Mouse (Mus musculus) stomach, embryonic 15.5 days (tissue): Measurements from ENCODE around the gene B230104I21Rik. TPM values are rescaled to one million over a fixed set of nuclear protein-coding genes. Genes with fewer than 3 reads are reported as not detected.

Experiments
- ATAC-seq: fragments of 200-750 bp; cut with Nextera tagmentation; 2 replicates; pipeline ENCODE4 v1.8.0; 2017; ENCODE audit warnings: low read depth, moderate number of reproducible peaks, moderate TSS enrichment; ENCODE audit not compliant: insufficient read depth, low FRiP score
- H3K27ac ChIP-seq: fragments of 300-500 bp; sonication (generic); 2 replicates; pipeline ENCODE4 v1.5.1; 2015; ENCODE audit warnings: mild to moderate bottlenecking, inconsistent platforms
- H3K27me3 ChIP-seq: fragments of 300-500 bp; sonication (generic); replicated peaks from 2 replicates; pipeline ENCODE4 v1.6.1; 2015; ENCODE audit warnings: inconsistent platforms
- H3K36me3 ChIP-seq: fragments of 300-500 bp; sonication (generic); 2 replicates; pipeline ENCODE4 v1.6.1; 2015; ENCODE audit warnings: inconsistent platforms
- H3K4me1 ChIP-seq: fragments of 300-500 bp; sonication (generic); 2 replicates; pipeline ENCODE4 v1.6.1; 2015; ENCODE audit warnings: inconsistent platforms
- H3K4me2 ChIP-seq: fragments of 300-500 bp; sonication (generic); 2 replicates; pipeline ENCODE4 v1.6.1; 2015; ENCODE audit warnings: mild to moderate bottlenecking, inconsistent platforms
- H3K4me3 ChIP-seq: fragments of 300-500 bp; sonication (generic); replicated peaks from 2 replicates; pipeline ENCODE4 v1.5.1; 2015; ENCODE audit warnings: inconsistent platforms
- H3K9ac ChIP-seq: fragments of 300-500 bp; sonication (generic); 2 replicates; pipeline ENCODE4 v1.6.1; 2015; ENCODE audit warnings: inconsistent platforms
- H3K9me3 ChIP-seq: fragments of 300-500 bp; sonication (generic); 2 replicates; pipeline ENCODE4 v1.6.1; 2016; ENCODE audit warnings: inconsistent platforms
- WGBS: fragments of 180-500 bp; shearing (Covaris S2); methylation state at CpG from one replicate; pipeline ENCODE4 v1.1.7; 2015; 5-methylcytosine and 5-hydroxymethylcytosine counted together
- polyA plus RNA-seq: library from polyadenylated mRNA; unstranded; fragments of >200 nt; fragmentation: Nextera tagmentation; extraction: Ambion mirVana; gene quantifications from 2 replicates; pipeline ENCODE4 v1.2.1, GENCODE M21; 2015

B230104I21Rik gene
- polyA plus RNA-seq, result not detected in 2 replicates

GRCm38 (mm10) chr4:154335761-154336160 lies at the start of gene B230104I21Rik:
B230104I21Rik (plus strand) TSS chr4:154336127.
- H3K9me3 ChIP-seq, result no peaks in the 10 kb centered on the region
- 74% methylated on average over 12 of the region's 12 CpGs for WGBS
- H3K36me3 ChIP-seq, result 0 out of 2 replicates have a peak, but pooled peaks cover 3% of the 10 kb centered on the region
- no peaks in the 10 kb centered on the region for H3K27me3 ChIP-seq
- H3K9ac ChIP-seq, result no peak within 1 kb of the TSS
- peaks cover 11% of the 10 kb centered on the region; the same call in 1 of the 2 replicates for H3K4me1 ChIP-seq
- peak within 1 kb of the TSS; percentile 23 for H3K4me3 ChIP-seq
- H3K27ac ChIP-seq, result peak within 1 kb of the TSS; percentile 11; the same call in 1 of the 2 replicates
- peak within 1 kb of the TSS; percentile 32 for H3K4me2 ChIP-seq
- no peak for ATAC-seq

DNA sequence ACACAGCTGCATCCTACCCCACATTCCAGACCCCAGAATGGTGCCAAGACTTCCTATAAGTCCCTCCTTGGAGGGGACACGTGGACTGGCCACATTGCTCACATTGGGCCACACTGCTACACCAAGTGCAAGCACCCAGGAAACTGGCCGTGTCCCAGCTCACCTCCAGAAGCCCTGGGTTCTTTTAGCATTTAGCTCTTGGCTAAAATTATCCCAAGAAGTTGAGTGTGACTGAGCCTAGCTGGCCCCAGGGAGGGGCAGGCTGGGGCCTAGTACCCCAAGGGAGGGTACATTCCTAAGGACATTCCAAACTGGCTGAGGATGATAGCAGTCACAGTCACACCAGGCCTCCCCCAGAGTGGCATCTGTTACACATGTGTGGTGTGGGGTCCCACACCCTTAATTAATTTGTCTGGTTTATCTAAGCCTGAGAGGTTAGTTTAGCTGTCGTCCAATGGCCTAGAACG lies 42.2 kb upstream of the B230104I21Rik start:
- Histone ChIP-seq H3K27ac (peak overlapping the region; percentile 82), H3K4me1 (peaks cover 25% of the 10 kb centered on the region), H3K9ac (no peak overlapping the region), H3K27me3 (no peaks in the 10 kb centered on the region), H3K9me3 (no peaks in the 10 kb centered on the region), H3K4me2 (peak overlapping the region; percentile 23), H3K36me3 (no peaks in the 10 kb centered on the region), H3K4me3 (0 out of 2 replicates have a peak overlapping the region, but pooled peaks have one; percentile 1)
- WGBS, result 37% methylated on average over 4 of the region's 4 CpGs
- ATAC-seq, result peak; percentile 40

DNA sequence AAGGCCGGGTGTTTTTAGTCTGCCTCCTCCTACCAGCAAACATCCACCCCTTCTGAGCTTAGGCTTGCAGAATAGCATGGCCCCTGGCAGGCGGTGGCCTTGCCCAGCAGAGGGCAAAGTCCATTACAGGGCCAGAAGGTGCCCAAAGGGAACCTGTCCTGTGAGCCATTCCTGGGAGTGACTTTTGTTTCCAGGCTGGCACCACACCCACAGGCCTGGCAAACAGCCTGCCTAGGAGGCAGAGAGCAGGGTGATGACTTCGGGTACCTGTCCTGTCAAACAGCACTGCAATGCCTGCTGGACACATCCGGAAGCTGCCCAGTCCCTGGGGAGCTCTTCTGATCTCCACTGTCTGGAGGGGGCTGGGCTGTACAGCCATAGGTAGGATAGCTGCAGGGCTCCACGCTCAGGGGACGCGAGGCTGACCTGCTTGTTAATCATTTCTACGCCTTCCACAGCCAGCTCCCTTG lies 41.6 kb upstream of the B230104I21Rik start:
- no peak overlapping the region for H3K9ac ChIP-seq

DNA sequence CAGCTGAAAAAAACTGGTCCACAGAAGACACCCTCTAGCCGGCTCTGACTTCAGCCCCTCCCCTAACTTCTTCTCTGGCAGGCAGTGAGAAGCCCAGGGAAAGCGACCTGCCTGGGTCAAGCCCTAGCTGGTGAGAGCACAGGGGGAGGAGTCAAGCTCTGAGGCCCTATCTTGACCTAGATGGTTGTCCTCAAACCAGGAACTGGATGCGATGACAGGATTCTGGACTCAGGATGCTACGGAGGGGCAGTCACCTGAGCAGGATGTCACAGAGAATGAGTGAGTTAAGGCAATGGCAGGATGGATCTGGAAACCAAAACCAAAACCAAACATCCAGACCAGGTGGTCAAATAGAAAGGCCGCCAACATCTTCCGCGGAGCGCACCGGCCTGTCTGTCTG lies 38.2 kb upstream of the B230104I21Rik start:
- Histone ChIP-seq H3K4me2 (peak overlapping the region; percentile 76), H3K4me3 (peak overlapping the region; percentile 5; the same call in 1 of the 2 replicates), H3K9ac (no peak overlapping the region), H3K27me3 (no peaks in the 10 kb centered on the region), H3K9me3 (no peaks in the 10 kb centered on the region), H3K36me3 (no peaks in the 10 kb centered on the region), H3K4me1 (peaks cover 25% of the 10 kb centered on the region), H3K27ac (peak overlapping the region; percentile 84)
- WGBS, result 30% methylated on average over 9 of the region's 9 CpGs
- ATAC-seq, result 0 out of 2 replicates have a peak, but pooled peaks have one; percentile 3

More for the DNA sequence above, 41.6 kb upstream of the B230104I21Rik start:
- no peaks in the 10 kb centered on the region for H3K36me3 ChIP-seq
- peak overlapping the region; percentile 82 for H3K27ac ChIP-seq
- H3K4me3 ChIP-seq, result no peak overlapping the region
- H3K4me1 ChIP-seq, result peaks cover 25% of the 10 kb centered on the region
- H3K9me3 ChIP-seq, result no peaks in the 10 kb centered on the region
- no peaks in the 10 kb centered on the region for H3K27me3 ChIP-seq
- H3K4me2 ChIP-seq, result peak overlapping the region; percentile 23; the same call in 1 of the 2 replicates
- ATAC-seq, result peak; percentile 86
- 22% methylated on average over 8 of the region's 8 CpGs for WGBS

- H3K36me3 ChIP-seq, result no peaks in the 10 kb centered on the region
- H3K4me1 ChIP-seq, result peaks cover 10% of the 10 kb centered on the region; the same call in 1 of the 2 replicates
- peak; percentile 85 for ATAC-seq
- H3K4me2 ChIP-seq, result peak overlapping the region; percentile 76
- peak overlapping the region; percentile 53 for H3K4me3 ChIP-seq
- peak overlapping the region; percentile 84 for H3K27ac ChIP-seq
- H3K27me3 ChIP-seq, result no peaks in the 10 kb centered on the region
- WGBS, result 1% methylated on average over 56 of the region's 66 CpGs
- H3K9me3 ChIP-seq, result no peaks in the 10 kb centered on the region
- no peak overlapping the region for H3K9ac ChIP-seq
These were observed 36.2 kb upstream of the B230104I21Rik start for GRCm38 (mm10) chr4:154299541-154300271.

- Histone ChIP-seq H3K4me2 (no peak within 1 kb of the TSS; the same call in 1 of the 2 replicates), H3K4me1 (0 out of 2 replicates have a peak, but pooled peaks cover 5% of the 10 kb centered on the region), H3K4me3 (no peak within 1 kb of the TSS), H3K27me3 (no peaks in the 10 kb centered on the region), H3K36me3 (no peaks in the 10 kb centered on the region), H3K27ac (no peak within 1 kb of the TSS), H3K9ac (no peak within 1 kb of the TSS), H3K9me3 (no peaks in the 10 kb centered on the region)
- WGBS, result 22% methylated on average over 7 of the region's 7 CpGs
- no peak for ATAC-seq
These were observed 34.5 kb upstream of the B230104I21Rik start, which contains the start of gene Arhgef16 for GRCm38 (mm10) chr4:154301466-154301881. Arhgef16 (minus strand) TSS chr4:154301676.

GRCm38 (mm10) chr4:154309131-154309530 lies 26.8 kb upstream of the B230104I21Rik start:
- no peaks in the 10 kb centered on the region for H3K27me3 ChIP-seq
- H3K36me3 ChIP-seq, result no peaks in the 10 kb centered on the region
- no peak overlapping the region for H3K4me2 ChIP-seq
- no peak overlapping the region for H3K27ac ChIP-seq
- 79% methylated on average over 2 of the region's 2 CpGs for WGBS
- no peak overlapping the region for H3K4me3 ChIP-seq
- no peak for ATAC-seq
- no peaks in the 10 kb centered on the region for H3K9me3 ChIP-seq
- H3K9ac ChIP-seq, result no peak overlapping the region
- H3K4me1 ChIP-seq, result 0 out of 2 replicates have a peak, but pooled peaks cover 3% of the 10 kb centered on the region

DNA sequence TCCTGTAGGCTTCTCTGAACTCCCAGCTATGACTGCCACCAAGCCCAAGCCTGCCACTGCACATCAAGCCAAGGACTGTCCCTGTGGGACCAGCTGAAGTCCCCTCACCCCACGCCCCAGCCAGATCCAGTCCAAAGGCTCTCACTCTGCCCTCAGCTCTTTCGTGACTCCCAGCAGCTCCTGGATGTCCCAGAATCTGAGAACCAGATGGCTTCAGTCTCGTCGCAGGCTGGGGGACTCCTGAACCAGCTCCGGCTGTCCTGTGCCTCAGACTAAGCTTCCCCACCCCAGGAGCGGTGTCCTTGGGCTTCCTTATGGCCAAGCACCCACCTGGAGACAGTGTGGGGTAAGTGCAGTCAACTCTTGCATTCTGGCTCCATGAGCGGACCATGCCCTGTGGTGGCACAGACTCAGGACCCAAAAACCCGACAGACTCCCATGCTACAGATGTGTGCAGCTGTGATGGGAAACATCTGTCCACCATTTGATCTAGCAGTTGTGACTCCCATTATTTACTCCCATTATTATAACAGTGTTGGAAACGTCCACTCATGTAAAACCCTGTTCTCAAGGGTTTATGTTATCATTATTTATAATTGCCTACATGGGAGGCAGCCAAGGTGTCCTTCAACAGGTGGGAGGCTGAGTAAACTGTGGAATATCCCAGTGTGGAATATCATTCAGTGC lies 25.2 kb upstream of the B230104I21Rik start:
- Histone ChIP-seq H3K36me3 (no peaks in the 10 kb centered on the region), H3K27me3 (no peaks in the 10 kb centered on the region), H3K27ac (no peak overlapping the region), H3K9ac (no peak overlapping the region), H3K4me2 (no peak overlapping the region), H3K9me3 (no peaks in the 10 kb centered on the region), H3K4me1 (0 out of 2 replicates have a peak, but pooled peaks cover 3% of the 10 kb centered on the region), H3K4me3 (no peak overlapping the region)
- ATAC-seq, result no peak
- 53% methylated on average over 9 of the region's 9 CpGs for WGBS

DNA sequence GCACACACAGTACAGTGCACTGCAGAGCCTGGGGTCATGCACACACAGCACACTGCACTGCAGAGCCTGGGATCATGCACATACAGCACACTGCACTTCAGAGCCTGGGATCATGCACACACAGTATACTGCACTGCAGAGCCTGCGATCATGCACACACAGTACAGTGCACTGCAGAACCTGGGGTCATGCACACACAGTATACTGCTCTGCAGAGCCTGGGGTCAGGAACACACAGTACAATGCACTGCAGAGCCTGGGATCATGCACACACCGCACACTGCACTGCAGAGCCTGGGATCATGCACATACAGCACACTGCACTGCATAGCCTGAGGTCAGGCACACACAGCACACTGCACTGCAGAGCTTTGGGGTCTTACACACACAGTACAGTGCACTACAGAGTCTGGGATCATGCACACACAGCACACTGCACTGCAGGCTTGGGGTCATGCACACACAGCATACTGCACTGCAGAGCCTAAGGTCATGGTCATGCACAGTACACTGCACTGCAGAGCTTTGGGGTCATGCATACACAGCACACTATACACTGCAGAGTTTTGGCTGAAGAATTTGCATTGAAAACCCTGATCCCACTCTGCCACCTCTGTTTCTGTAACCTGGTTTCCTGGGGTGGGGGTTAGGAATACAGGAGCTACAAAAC lies 23.6 kb upstream of the B230104I21Rik start:
- H3K4me2 ChIP-seq, result no peak overlapping the region
- no peak overlapping the region for H3K9ac ChIP-seq
- H3K27me3 ChIP-seq, result no peaks in the 10 kb centered on the region
- 0 out of 2 replicates have a peak, but pooled peaks cover 3% of the 10 kb centered on the region for H3K4me1 ChIP-seq
- H3K27ac ChIP-seq, result no peak overlapping the region
- H3K4me3 ChIP-seq, result no peak overlapping the region
- 86% methylated on average over 2 of the region's 2 CpGs for WGBS
- H3K36me3 ChIP-seq, result no peaks in the 10 kb centered on the region
- no peaks in the 10 kb centered on the region for H3K9me3 ChIP-seq
- ATAC-seq, result no peak

- Histone ChIP-seq H3K27me3 (no peaks in the 10 kb centered on the region), H3K36me3 (no peaks in the 10 kb centered on the region), H3K9me3 (no peaks in the 10 kb centered on the region), H3K9ac (no peak overlapping the region), H3K27ac (no peak overlapping the region), H3K4me1 (0 out of 2 replicates have a peak, but pooled peaks cover 3% of the 10 kb centered on the region), H3K4me2 (no peak overlapping the region), H3K4me3 (no peak overlapping the region)
- no peak for ATAC-seq
- WGBS, result 56% methylated on average over 4 of the region's 4 CpGs
These were observed 22.8 kb upstream of the B230104I21Rik start for GRCm38 (mm10) chr4:154312935-154313621.

- Histone ChIP-seq H3K9me3 (no peaks in the 10 kb centered on the region), H3K27ac (no peak overlapping the region), H3K27me3 (no peaks in the 10 kb centered on the region), H3K4me1 (0 out of 2 replicates have a peak, but pooled peaks cover 3% of the 10 kb centered on the region), H3K4me3 (no peak overlapping the region), H3K4me2 (no peak overlapping the region), H3K36me3 (no peaks in the 10 kb centered on the region), H3K9ac (no peak overlapping the region)
- WGBS, result 74% methylated on average over 11 of the region's 11 CpGs
- no peak for ATAC-seq
These were observed 22.3 kb upstream of the B230104I21Rik start for GRCm38 (mm10) chr4:154313622-154313967.
